Mouse (Mus musculus): Measurements from ENCODE around the gene Iqcd.

DNA sequence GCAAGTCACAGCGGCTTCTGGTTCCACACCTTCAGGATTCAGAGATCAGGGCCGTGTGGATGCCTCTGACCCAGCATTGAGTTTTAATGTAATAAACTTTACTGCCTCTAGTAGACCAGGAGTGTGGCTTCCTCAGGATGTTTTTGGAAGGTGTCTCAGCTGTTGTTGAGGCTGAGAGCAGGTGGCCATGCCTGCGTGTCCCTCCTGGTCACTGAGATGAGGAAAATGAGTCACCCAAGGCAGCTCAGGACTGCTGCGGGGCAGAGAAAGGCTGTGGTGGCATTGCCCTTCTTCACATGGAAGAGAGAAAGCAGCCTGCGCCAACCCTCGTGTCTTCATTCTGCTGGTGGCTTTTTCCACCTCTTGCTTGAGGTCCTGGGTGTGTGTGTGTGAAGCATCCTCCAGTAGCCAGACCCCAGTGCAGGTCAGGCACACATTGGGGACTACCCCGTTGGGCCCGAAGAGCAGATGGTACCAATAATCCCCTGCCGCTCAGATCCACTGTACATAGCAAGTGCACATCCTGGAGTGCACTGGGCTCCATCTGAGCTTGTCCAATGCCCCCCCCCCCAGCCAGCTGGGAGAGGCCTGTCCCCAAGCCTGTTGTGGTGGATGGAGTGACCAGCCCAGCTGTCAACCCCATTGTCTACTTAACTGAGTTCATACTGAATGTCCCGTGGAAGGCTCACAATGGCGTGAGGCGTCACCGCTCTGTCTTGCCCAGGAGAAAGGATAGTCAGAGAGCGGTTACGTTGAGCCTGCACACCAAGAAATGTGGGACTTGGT lies 38.9 kb downstream of the Iqcd start:
- TF ChIP-seq CTCF (IDR thresholded peaks at IDR 0.05; ENCODE audit: borderline replicate concordance, insufficient read depth, low read length) (no peak), POLR2A (IDR thresholded peaks at IDR 0.05; ENCODE audit: low read depth, low read length) (no peak)

Data from embryonic fibroblast, embryonic 13.5 days (primary cell).